Mouse (Mus musculus): ENCODE results near the gene Camta2.

The Camta2 gene

GRCm38 (mm10) chr11:70664741-70665140 lies 23.2 kb downstream of the Camta2 start:
- in situ Hi-C loops (cut with MboI; ENCODE audit: low sequenced_read_pairs): no loop called here

DNA sequence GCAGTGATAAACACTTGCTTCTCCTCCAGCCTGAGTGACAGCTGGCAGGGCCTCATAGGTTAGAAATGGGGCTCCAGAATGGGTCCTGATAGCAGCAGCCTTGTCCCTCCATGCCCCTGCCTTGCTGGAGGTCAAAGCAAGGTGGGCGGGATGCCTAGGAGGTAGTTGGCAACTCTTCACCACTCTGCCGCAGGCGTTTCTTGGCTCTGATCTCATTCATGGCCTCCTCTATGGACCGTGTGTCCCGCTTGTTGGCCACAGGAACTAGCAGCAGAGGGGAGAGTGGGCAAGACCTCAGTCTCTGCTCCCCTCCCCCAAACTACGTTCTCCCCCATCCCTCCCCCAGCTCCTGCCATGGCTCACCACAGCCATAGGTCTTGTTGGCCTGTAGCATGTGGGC lies 23.9 kb downstream of the Camta2 start:
- in situ Hi-C loops (cut with MboI; ENCODE audit: low sequenced_read_pairs): no loop called here

DNA sequence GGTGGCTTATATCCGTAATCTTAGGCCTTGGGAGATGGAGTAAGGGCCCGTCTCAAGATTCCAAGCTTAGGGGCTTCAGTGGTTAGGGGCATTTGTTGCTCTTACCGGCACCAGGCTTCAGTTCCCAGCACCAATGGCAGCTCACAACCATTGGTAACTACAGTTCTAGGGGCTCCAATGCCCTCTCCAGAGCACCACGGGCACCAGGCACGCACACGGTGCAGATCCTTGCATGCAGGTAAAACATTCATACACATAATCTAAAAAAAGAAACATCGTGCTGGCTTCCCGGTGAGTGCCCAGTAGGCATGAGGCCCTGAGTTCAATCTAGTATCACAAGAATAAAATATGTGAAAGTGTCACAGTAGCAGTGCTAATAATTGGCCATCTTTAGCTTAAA lies 24.8 kb downstream of the Camta2 start:
- in situ Hi-C loops (cut with MboI; ENCODE audit: low sequenced_read_pairs): no loop called here

- in situ Hi-C loops (cut with MboI; ENCODE audit: low sequenced_read_pairs): no loop called here
Observed at GRCm38 (mm10) chr11:70660571-70660970, 27.3 kb downstream of the Camta2 start.

GRCm38 (mm10) chr11:70658942-70659341 lies 29.0 kb downstream of the Camta2 start:
- in situ Hi-C loops (cut with MboI; ENCODE audit: low sequenced_read_pairs): no loop called here

DNA sequence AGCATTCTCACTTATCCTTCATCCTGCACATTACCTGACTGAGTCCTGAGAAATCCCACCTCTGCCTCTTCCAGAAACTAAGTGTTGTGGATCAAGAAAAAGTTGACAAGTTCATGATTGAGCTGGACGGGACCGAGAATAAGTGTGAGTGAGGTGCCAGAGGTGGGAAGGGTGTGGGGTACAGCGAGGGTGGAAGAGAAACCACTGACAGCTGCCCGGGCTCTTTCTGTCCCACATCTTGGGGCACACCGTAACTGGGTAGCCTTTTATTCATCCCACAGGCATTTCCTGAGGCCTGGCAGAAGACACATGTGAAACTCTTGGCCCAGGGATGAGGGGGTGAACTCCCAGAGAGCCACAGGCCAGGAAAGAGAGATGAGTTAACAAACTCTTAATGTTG lies 29.4 kb downstream of the Camta2 start:
- in situ Hi-C loops (cut with MboI; ENCODE audit: low sequenced_read_pairs): no loop called here

GRCm38 (mm10) chr11:70657991-70658390 lies 29.9 kb downstream of the Camta2 start:
- in situ Hi-C loops (cut with MboI; ENCODE audit: low sequenced_read_pairs): no loop called here

DNA sequence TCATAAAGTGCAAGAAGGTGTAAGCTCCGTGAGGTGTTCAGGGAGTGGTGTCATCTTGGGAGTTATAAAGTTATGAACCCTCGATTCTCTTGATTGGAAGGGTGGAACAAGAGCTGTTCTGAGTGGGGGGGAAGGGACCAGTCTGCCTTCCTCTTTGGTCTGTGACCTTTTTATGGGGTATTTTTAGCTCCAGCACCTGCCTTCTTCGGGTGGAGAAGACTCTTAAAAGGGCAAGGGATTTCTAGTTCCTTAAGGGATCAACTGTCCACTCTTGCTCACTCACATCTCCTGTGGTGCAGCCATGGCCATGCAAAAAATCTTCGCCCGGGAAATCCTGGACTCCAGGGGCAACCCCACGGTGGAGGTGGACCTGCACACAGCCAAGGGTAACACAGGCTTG lies 30.3 kb downstream of the Camta2 start:
- in situ Hi-C loops (cut with MboI; ENCODE audit: low sequenced_read_pairs): no loop called here

- in situ Hi-C loops (cut with MboI; ENCODE audit: low sequenced_read_pairs): no loop called here
Observed at GRCm38 (mm10) chr11:70656964-70657363, 30.9 kb downstream of the Camta2 start, which contains the start of gene Eno3. Eno3 (plus strand) TSS chr11:70657202.

DNA sequence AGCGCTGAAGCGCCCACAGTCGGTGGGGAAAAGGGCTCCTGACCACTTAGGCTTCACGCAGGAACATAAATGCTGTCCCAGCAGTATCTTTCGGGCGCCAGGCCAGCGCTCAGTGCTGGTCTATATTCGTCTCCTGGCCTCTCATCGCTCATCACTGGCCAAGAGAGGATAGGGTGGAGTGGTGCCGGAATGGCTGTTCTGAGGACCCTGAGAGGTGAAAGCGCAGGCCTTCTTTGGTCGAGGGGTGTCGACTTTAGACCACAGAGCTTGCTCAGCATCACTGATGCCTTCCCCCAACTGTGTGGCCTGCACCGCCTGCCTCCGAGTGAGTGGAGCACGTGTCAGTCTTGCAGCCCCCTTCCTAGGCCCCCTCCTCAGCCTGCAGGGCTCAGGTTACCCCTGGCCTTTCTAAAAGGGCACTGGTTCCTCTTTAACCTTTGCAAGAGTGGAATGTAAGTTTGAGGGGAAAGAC lies 31.4 kb downstream of the Camta2 start:
- in situ Hi-C loops (cut with MboI; ENCODE audit: low sequenced_read_pairs): no loop called here

- in situ Hi-C loops (cut with MboI; ENCODE audit: low sequenced_read_pairs): no loop called here
Observed at GRCm38 (mm10) chr11:70655571-70656455, 32.1 kb downstream of the Camta2 start.

DNA sequence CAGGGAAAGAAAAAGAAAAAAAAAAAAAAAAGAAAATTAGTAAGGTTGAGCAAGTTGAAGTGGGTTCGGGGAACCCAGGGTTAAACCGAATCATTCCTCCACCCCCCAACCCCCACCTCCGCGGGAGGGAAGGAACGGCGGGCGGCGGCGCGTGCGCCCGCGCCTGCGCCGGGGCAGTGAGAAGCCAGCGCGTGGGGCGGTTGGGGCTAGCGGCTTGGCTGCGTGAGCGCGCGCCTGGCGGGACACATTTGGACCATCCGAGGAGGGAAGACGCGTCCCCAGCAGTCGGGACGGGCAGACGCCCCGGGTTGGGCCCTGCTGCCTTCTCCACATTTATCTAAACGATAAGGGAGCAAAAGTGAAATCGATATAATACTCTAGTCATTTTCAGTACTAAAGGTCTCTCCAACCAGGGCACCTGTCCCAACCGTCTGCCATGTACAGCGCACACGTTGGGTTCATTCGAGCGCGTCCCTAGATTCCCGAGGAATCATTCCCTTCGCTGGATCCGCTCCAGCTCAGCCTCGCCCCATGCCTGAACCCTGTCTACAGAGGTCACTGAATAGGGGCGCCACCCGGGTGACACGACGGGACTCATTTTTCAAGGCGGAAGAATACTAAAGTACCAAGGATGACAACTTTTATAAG lies 32.9 kb downstream of the Camta2 start:
- in situ Hi-C loops (cut with MboI; ENCODE audit: low sequenced_read_pairs): no loop called here

DNA sequence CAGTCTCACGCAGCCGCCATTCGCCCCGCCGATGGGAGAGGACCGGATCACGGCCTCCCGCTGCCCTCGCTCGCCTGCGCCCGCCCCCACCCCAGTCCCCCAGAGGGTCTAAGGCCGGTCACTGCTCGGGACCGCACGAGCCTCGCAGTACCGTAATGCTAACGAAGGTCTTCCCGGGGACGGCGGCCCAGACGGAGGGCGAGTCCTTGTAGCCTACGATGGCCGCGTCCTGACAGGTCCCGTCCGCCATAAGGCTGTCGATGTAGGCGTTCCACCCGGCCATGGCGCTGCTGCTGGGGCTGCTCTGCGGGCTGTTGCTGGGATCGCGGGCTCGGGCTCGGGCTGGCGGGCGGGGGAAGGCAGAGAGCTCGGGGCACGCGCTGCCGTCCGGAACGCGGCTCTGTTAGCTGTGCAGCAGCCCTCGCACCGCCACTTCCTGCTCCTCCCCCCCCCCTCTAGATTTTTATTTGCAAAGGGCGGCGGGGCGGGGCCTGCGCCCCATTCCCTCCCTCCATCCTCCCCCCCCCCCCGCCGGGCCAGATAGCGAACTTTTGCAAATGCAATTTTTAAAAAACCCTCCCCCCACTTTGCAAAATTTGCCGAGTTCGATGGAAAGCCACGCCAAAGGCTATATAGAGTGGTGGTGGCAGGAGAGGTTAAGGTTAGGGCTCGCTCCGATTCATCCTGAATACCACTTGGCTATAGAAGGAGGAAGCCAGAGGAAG lies 33.5 kb downstream of the Camta2 start, which contains the start of gene Pfn1:
Gene Pfn1, minus strand, starts transcription at position 447 of the 725 bp plus-strand sequence.
- in situ Hi-C loops (cut with MboI; ENCODE audit: low sequenced_read_pairs): no loop called here

DNA sequence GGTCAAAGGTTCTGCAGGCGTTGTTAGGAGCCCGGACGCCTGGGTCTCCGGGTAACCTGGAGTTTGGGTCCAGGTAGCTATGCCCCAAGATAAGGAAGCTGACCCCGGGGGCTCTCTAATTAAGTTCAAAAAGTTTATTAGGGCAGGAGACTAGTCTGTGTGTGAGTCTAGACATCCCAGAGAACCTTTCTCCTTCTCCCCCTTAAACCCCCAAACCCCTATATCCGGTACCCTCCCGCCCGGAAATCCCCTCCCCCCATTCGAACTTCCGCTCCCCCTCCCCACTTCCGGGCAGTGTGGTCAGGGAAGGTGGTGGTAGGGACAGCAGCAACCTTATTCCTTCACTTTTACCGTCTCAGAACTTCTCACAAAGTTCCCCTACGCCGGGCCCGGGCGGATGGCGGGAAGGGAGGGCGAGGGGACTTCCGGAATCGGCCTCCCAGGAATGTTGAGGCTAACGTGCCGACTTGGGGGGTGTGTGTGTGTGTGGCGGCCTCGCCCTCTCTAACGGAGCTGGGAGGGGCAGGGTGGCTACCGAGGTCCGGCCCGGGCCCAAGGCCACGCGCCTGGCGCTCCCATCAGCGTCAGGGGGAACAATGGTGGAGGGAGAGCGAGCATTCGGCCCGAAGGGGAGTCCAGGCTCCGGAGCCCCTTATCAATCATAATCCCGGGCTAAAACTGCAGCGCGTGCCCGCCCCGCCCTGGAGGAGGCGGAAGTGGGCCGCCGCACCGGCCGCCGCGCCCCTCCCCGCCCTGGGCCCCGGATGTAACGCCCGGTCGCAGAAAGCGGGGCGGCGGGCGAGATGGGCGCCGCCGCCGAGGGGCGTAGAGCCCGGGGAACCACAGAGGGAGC lies 34.3 kb downstream of the Camta2 start:
- in situ Hi-C loops (cut with MboI; ENCODE audit: low sequenced_read_pairs): no loop called here

GRCm38 (mm10) chr11:70652884-70653344 lies 35.0 kb downstream of the Camta2 start:
- in situ Hi-C loops (cut with MboI; ENCODE audit: low sequenced_read_pairs): no loop called here

GRCm38 (mm10) chr11:70652029-70652883 lies 35.6 kb downstream of the Camta2 start:
- in situ Hi-C loops (cut with MboI; ENCODE audit: low sequenced_read_pairs): no loop called here

- in situ Hi-C loops (cut with MboI; ENCODE audit: low sequenced_read_pairs): no loop called here
Observed at GRCm38 (mm10) chr11:70651391-70651790, 36.5 kb downstream of the Camta2 start.

DNA sequence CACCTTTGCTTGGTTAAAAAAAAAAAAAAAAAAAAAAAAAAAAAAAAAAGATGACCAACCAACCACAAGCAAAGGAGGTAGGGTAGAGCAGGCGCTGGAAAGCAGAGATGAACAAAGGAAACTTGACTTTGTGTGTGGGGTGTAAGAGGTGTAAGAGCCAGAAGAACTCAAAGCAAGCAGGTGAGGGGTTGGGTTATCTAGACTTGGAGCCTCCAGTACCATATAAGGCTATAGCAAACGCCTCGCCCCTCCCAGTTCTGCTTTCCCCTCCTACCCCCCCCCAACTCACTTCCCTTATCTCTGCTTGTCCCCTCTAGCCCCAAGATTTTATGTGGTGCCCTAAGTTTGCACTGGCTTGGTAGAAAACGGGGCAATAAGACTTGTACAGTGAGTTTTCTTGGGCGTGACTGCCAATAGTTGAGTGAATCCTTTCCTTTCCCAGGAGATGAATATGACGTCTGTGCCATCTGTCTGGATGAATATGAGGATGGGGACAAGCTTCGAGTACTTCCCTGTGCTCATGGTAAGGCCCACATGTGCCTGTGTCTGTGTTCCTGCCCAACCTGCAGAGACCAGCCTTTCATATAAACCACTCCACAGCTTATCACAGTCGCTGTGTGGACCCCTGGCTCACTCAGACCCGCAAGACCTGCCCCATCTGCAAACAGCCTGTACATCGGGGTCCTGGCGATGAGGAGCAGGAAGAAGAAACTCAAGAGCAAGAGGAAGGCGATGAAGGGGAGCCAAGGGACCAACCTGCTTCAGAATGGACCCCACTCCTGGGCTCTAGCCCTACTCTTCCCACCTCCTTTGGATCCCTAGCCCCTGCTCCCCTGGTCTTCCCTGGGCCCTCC lies 37.4 kb downstream of the Camta2 start:
- in situ Hi-C loops (cut with MboI; ENCODE audit: low sequenced_read_pairs): no loop called here

Data from CH12F3 (cell line).